7 mouse cellular contexts compared by ENCODE assay signal in genomic region chr19:47882151-47882881, GRCm38 (mm10). TPM values are rescaled to one million over a fixed set of nuclear protein-coding genes. Genes with fewer than 3 reads are reported as not detected.
DNase-seq lines count a peak whose midpoint lies in the region; ATAC-seq and TF ChIP-seq lines count a peak whose summit lies in the region.

No protein-coding gene starts in this region.

- H3K27ac ChIP-seq in limb, embryonic 11.5 days (replicated peaks; ENCODE audit: low read depth, low read length), result no peak overlapping the region
- no peak overlapping the region for H3K27ac ChIP-seq in midbrain, embryonic 16.5 days (ENCODE audit: low read length)
- no peak overlapping the region for H3K27ac ChIP-seq in spleen, adult 2 months (ENCODE audit: insufficient read depth, low read length)

- no peak for TF ChIP-seq POLR2A in spleen, adult 2 months (IDR thresholded peaks at IDR 0.05; ENCODE audit: low read depth, low read length)

- 26% methylated on average over 11 of the region's 11 CpGs for WGBS in limb, embryonic 11.5 days
- 30% methylated on average over 11 of the region's 11 CpGs for WGBS in midbrain, embryonic 16.5 days
- WGBS in spleen, adult 2 months, result 27% methylated on average over 11 of the region's 11 CpGs

- peaks cover 14% of the 10 kb centered on the region; the same call in 1 of the 2 replicates for H3K4me1 ChIP-seq in limb, embryonic 11.5 days (ENCODE audit: control insufficient read depth, insufficient read depth, low read length)
- no peaks in the 10 kb centered on the region for H3K4me1 ChIP-seq in midbrain, embryonic 16.5 days (ENCODE audit: control insufficient read depth, insufficient read depth, low read length)
- peaks cover 10% of the 10 kb centered on the region; the same call in 1 of the 2 replicates for H3K4me1 ChIP-seq in spleen, adult 2 months (ENCODE audit: control insufficient read depth, insufficient read depth, insufficient read length)

- no peaks in the 10 kb centered on the region for H3K9me3 ChIP-seq in limb, embryonic 11.5 days (ENCODE audit: control insufficient read depth, low read length)
- no peaks in the 10 kb centered on the region for H3K9me3 ChIP-seq in midbrain, embryonic 16.5 days (replicated peaks; ENCODE audit: control insufficient read depth, low read length, poor library complexity, severe bottlenecking)

- no peaks in the 10 kb centered on the region for H3K27me3 ChIP-seq in limb, embryonic 11.5 days (ENCODE audit: control insufficient read depth, insufficient read depth, low read length)
- no peaks in the 10 kb centered on the region for H3K27me3 ChIP-seq in midbrain, embryonic 16.5 days (ENCODE audit: control insufficient read depth, insufficient read depth, low read depth, low read length)
- H3K27me3 ChIP-seq in spleen, adult 2 months (ENCODE audit: control insufficient read depth, insufficient read depth, low read length), result no peaks in the 10 kb centered on the region

- peak; percentile 100 for TF ChIP-seq CTCF in spleen, adult 2 months (IDR thresholded peaks at IDR 0.05; ENCODE audit: extremely low read depth, insufficient read depth, insufficient read length, insufficient replicate concordance)

- H3K9ac ChIP-seq in limb, embryonic 11.5 days (ENCODE audit: low read length), result no peak overlapping the region
- no peak overlapping the region for H3K9ac ChIP-seq in midbrain, embryonic 16.5 days (ENCODE audit: low read depth, low read length)

- peak; percentile 76 for DNase-seq in adrenal gland, adult 2 months
- peak; percentile 88 for DNase-seq in embryo, embryonic 10 days (ENCODE audit: low spot score)
- peak; percentile 43 for DNase-seq in gastrocnemius, postnatal 25 days
- peak; percentile 81 for DNase-seq in kidney, adult 18-20 months
- DNase-seq in limb, embryonic 11.5 days (ENCODE audit: low spot score), result peak; percentile 95
- DNase-seq in spleen, adult 2 months (ENCODE audit: low read depth in 1 of 2, low spot score in 2 of 2), result peak; percentile 76 to 80

- H3K4me3 ChIP-seq in limb, embryonic 11.5 days (ENCODE audit: low read depth, low read length), result no peak overlapping the region
- no peak overlapping the region for H3K4me3 ChIP-seq in midbrain, embryonic 16.5 days (ENCODE audit: low read depth, low read length)
- no peak overlapping the region for H3K4me3 ChIP-seq in spleen, adult 2 months (ENCODE audit: extremely low read depth, insufficient read depth, insufficient read length)

- no peak overlapping the region for H3K4me2 ChIP-seq in limb, embryonic 11.5 days (ENCODE audit: low read depth, severe bottlenecking)
- no peak overlapping the region for H3K4me2 ChIP-seq in midbrain, embryonic 16.5 days (ENCODE audit: low read length)

- peak; percentile 48; the same call in 1 of the 2 replicates for ATAC-seq in limb, embryonic 11.5 days (ENCODE audit: insufficient number of reproducible peaks, low FRiP score, low TSS enrichment, low read depth)
- peak; percentile 70 for ATAC-seq in midbrain, embryonic 16.5 days

- H3K36me3 ChIP-seq in limb, embryonic 11.5 days (ENCODE audit: control insufficient read depth, insufficient read depth, low read length), result no peaks in the 10 kb centered on the region
- H3K36me3 ChIP-seq in midbrain, embryonic 16.5 days (ENCODE audit: control insufficient read depth, insufficient read depth, low read length), result no peaks in the 10 kb centered on the region
- H3K36me3 ChIP-seq in spleen, adult 2 months (ENCODE audit: control insufficient read depth, insufficient read depth, low read length), result no peaks in the 10 kb centered on the region

RNA-seq across cellular contexts. Expression of gene Gsto2, which starts 17.0 kb away (rescaled TPM):
- total RNA-seq in adrenal gland, adult 2 months (2021), result 1 to 10 TPM; 2.1 to 3.2 TPM
- 0.37 and 0.61 TPM in 2 replicates for polyA plus RNA-seq in adrenal gland, adult 2 months (2012; rRNA removed)
- total RNA-seq in gastrocnemius, postnatal 25 days (2021), result under 1 TPM; 0.23 to 0.38 TPM
- 0.78 and 1.1 TPM in 2 replicates for polyA plus RNA-seq in limb, embryonic 11.5 days (2014; fragmentation: Nextera tagmentation; extraction: Ambion mirVana)
- 1.0 and 1.1 TPM in 2 replicates for polyA plus RNA-seq in midbrain, embryonic 16.5 days (2015; fragmentation: Nextera tagmentation; extraction: Ambion mirVana)
- polyA plus RNA-seq in spleen, adult 2 months (2012; rRNA removed), result 0.13 and 0.32 TPM in 2 replicates

RNA-seq across cellular contexts. Expression of gene Gsto1, which starts 27.5 kb away (rescaled TPM):
- total RNA-seq in adrenal gland, adult 2 months (2021), result 100 to 1,000 TPM; 111 to 151 TPM
- 64.5 and 72.3 TPM in 2 replicates for polyA plus RNA-seq in adrenal gland, adult 2 months (2012; rRNA removed)
- 10 to 100 TPM; 45.3 to 52.3 TPM for total RNA-seq in gastrocnemius, postnatal 25 days (2021)
- polyA plus RNA-seq in limb, embryonic 11.5 days (2014; fragmentation: Nextera tagmentation; extraction: Ambion mirVana), result 232 and 249 TPM in 2 replicates
- polyA plus RNA-seq in midbrain, embryonic 16.5 days (2015; fragmentation: Nextera tagmentation; extraction: Ambion mirVana), result 150 and 155 TPM in 2 replicates
- 23.0 and 24.5 TPM in 2 replicates for polyA plus RNA-seq in spleen, adult 2 months (2012; rRNA removed)

RNA-seq across cellular contexts. Expression of gene Cfap43, which starts 36.8 kb away (rescaled TPM):
- not detected for total RNA-seq in adrenal gland, adult 2 months (2021)
- 0.06 TPM in 1 of 2 replicates, not detected in the other for polyA plus RNA-seq in adrenal gland, adult 2 months (2012; rRNA removed)
- not detected for total RNA-seq in gastrocnemius, postnatal 25 days (2021)
- polyA plus RNA-seq in limb, embryonic 11.5 days (2014; fragmentation: Nextera tagmentation; extraction: Ambion mirVana), result 0.04 and 0.27 TPM in 2 replicates
- polyA plus RNA-seq in midbrain, embryonic 16.5 days (2015; fragmentation: Nextera tagmentation; extraction: Ambion mirVana), result 1.7 and 1.9 TPM in 2 replicates
- not detected in 2 replicates for polyA plus RNA-seq in spleen, adult 2 months (2012; rRNA removed)

RNA-seq across cellular contexts. Expression of gene Itprip, which starts 36.8 kb away (rescaled TPM):
- total RNA-seq in adrenal gland, adult 2 months (2021), result 10 to 100 TPM; 18.5 to 19.0 TPM
- 9.8 and 12.8 TPM in 2 replicates for polyA plus RNA-seq in adrenal gland, adult 2 months (2012; rRNA removed)
- under 1 TPM; 0.36 to 0.70 TPM for total RNA-seq in gastrocnemius, postnatal 25 days (2021)
- 20.0 and 20.3 TPM in 2 replicates for polyA plus RNA-seq in limb, embryonic 11.5 days (2014; fragmentation: Nextera tagmentation; extraction: Ambion mirVana)
- 3.5 and 4.3 TPM in 2 replicates for polyA plus RNA-seq in midbrain, embryonic 16.5 days (2015; fragmentation: Nextera tagmentation; extraction: Ambion mirVana)
- 16.9 and 21.1 TPM in 2 replicates for polyA plus RNA-seq in spleen, adult 2 months (2012; rRNA removed)

RNA-seq across cellular contexts. Expression of gene Cfap58, which starts 55.2 kb away (rescaled TPM):
- not detected for total RNA-seq in adrenal gland, adult 2 months (2021)
- polyA plus RNA-seq in adrenal gland, adult 2 months (2012; rRNA removed), result not detected in 2 replicates
- total RNA-seq in gastrocnemius, postnatal 25 days (2021), result not detected
- 0.09 TPM in 1 of 2 replicates, not detected in the other for polyA plus RNA-seq in limb, embryonic 11.5 days (2014; fragmentation: Nextera tagmentation; extraction: Ambion mirVana)
- polyA plus RNA-seq in midbrain, embryonic 16.5 days (2015; fragmentation: Nextera tagmentation; extraction: Ambion mirVana), result 0.57 and 0.90 TPM in 2 replicates
- not detected in 2 replicates for polyA plus RNA-seq in spleen, adult 2 months (2012; rRNA removed)

Comparison
In these comparisons a context has a peak if more than half of its experiments do, and no peak if none do; other contexts are left out.
1. DNase-seq: peak in every context shown above with its lines; median percentile 95 in limb, embryonic 11.5 days; 88 in embryo, embryonic 10 days; 81 in kidney, adult 18-20 months; 78 in spleen, adult 2 months; 76 in adrenal gland, adult 2 months; 43 in gastrocnemius, postnatal 25 days.